Mouse (Mus musculus) kidney, adult 18-20 months (tissue): ENCODE data around the gene Retreg3.
A peak's percentile ranks its signal among the peaks of the same experiment; 100 is the strongest.
"Not testable (repeated sequence)": the region's sequence is repeated elsewhere in the genome, so short reads cannot be mapped to it uniquely, and the experiment has no call there.

Source experiments
- DNase-seq: peaks from one replicate; pipeline ENCODE4 v3.0.0; 2021

The Retreg3 gene

DNA sequence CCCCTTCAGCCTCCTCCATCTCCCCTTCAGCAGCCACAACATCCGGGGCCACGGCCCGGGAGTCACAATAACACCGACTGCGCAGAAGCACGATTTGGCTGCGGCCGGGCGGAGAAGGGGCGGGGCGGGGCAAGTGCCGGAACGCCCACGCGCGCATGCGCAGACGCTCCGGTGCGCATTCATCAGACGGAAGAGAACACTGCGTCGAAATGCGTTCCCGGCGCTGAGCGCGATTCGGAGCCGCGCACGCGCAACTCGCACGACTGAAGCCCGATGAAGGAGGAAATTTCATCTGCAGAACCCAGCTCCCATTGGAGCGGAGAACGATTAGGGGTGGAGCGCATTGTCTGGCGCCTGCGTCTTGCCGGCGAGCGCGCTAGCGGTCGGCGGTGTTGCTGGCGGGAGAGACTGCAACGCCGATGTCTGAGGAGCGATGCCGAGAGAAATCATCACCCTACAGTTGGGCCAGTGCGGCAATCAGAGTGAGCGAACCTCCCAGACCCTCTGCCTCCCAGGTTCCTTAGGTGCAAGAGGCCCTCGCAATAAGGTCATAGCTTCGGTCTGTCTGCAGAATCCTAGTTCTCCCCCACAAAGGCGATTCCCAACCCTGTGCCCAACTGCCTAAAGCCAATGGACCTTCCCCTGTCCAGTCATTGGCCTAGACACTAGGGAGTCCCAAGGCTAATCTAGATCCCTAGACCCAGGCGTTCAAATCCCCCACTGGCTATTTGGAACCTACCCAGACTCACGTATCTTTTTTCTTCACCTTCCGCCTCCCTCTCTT lies at the start of gene Retreg3, which contains the start of gene Tubg1:
Gene Retreg3 (minus strand): TSS at position 133 of the 784 bp plus-strand sequence.
Gene Tubg1 (plus strand): TSS at position 178 of the 784 bp plus-strand sequence.
- DNase-seq, result peak; percentile 99

- peak; percentile 46 for DNase-seq
Measured at GRCm38 (mm10) chr11:101168301-101168980, 48.7 kb upstream of the Retreg3 start.

DNA sequence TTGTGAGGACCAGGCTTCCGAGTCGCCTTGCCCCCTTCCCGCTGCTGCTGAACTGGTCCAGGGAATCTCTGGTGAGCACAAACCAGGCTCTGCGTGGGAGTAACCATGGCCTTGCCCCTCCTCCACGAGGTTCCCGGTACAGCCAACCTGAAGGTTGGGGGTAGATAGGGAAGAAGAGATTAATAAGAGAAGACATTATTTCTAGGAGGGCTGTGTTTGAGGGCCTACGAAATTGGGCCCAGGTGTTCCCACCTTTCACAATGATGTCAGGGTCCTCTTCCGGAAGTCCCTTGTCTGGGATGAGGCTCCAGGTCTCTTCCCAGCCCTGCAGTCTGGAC lies 48.2 kb upstream of the Retreg3 start:
- no peak for DNase-seq

DNA sequence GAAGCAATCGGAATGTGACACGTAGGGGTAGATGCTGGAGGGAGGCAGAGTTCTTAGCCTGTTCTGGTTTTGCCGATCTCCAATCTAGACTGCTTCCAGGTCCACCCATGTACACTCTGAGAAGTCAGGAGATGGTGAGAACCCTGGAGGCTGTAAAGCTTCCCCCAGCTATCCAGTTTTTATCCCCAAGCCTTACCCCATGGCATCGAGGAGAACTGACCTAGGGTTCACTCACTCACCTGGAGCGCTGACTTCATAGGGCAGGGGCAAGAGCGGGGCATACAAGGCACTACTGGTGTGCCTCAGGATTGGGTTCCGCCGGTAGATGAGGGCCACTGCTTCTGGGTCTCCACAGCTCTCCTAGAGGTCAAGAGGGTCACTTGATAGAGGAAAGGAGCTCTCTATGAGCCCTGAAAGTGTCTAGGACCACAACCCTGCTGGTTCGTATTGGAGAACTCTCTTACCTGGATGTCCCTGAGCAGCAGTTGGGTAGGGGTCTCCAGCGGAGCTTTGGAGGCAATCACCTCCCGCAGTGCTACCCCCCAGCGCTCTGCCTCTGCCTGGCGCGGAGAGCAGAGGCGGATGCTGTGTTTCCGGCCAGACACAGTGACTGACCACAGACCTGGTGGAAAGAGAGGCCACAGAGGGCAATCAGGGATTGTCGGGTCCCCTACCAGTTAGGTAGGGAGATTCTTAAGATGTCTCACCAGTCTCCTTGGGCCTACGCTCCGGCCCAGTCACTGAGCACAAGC lies 47.7 kb upstream of the Retreg3 start:
- DNase-seq, result no peak

GRCm38 (mm10) chr11:101166357-101166756 lies 46.7 kb upstream of the Retreg3 start:
- no peak for DNase-seq

DNA sequence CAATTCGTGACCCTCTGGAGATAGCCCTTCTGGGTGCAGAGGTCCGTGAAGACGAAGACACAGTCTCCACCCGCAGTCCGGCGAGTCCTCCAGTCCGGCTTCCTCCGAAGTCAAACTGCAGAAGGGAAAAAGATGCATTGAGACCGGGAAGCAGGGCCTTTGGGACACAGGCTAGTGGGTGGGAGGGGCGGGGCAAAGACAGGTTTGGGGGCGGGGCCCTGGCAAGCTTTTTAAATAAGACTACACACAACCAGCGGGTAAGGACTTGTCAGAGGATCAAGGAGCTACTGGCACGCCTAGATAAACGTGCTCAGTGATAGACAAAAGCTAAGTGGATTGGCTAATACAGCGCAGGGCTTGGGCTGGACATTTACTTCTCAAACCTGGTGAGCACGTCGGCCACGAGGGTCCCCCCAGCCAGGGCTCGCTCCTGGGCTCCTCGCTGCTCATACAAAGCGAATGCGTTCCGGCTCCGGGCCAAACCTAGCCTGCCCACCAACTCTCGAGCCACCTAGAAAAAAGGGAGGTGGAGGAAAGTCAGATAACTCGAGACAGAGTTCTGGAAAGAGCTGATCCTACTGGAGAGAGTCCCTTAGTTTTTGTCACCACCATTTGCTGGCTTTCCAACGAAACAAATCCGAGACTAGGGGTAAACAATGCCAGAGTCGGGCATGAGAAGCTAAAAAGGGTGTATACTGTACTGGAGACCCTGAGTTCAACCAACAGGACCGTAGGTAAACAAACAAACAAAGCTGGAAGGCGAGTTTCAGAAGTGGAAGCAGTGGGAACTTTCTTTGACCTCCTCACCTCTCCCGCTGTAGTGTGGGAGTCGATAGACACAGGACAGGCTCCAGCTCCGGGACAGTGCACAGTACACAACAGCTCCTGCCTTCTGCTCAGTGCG lies 45.2 kb upstream of the Retreg3 start:
- DNase-seq, result no peak

DNA sequence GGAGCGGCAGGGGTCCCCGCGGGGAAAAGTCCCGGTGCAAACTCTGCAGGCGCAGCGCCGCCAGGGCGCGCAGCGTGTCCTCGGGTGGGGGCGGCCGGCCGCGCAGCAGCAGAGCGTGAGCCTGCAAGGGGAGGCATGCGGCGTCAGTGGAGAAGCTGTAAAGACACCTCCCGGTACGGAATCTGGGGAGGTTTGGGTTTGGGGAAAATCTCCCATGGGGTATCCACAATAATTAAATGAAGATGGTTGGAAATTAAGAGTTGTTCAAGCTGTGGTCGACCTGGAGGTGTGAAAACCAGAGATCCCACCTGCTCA lies 44.6 kb upstream of the Retreg3 start:
- DNase-seq, result no peak

GRCm38 (mm10) chr11:101163476-101164350 lies 44.0 kb upstream of the Retreg3 start:
- peak; percentile 58 for DNase-seq

- peak; percentile 53 for DNase-seq
Measured at GRCm38 (mm10) chr11:101162772-101163171, 43.1 kb upstream of the Retreg3 start.

DNA sequence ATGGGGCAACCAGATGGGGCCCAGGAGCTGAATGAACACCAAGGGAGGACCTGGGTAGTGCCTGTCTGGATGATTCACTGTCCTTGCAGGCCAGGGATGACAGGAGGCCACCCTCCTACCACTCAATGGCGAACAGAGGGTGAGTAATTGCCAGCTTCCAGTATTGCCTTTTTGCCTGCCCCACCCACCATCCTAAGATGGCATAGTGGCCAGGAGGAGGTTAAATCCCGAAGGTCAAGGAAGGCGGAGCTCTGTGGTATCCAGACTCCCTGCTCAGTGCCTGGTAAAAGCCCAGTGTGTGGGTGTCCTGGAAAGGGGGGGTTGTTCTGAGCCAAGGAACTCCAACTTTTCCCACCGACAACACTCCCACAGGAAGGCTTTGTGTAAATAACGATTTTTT lies 42.6 kb upstream of the Retreg3 start:
- no peak for DNase-seq

- DNase-seq, result no peak
Measured at GRCm38 (mm10) chr11:101161551-101161950, 41.9 kb upstream of the Retreg3 start.

- not testable (repeated sequence) for DNase-seq
Measured at GRCm38 (mm10) chr11:101160981-101161505, 41.4 kb upstream of the Retreg3 start.

DNA sequence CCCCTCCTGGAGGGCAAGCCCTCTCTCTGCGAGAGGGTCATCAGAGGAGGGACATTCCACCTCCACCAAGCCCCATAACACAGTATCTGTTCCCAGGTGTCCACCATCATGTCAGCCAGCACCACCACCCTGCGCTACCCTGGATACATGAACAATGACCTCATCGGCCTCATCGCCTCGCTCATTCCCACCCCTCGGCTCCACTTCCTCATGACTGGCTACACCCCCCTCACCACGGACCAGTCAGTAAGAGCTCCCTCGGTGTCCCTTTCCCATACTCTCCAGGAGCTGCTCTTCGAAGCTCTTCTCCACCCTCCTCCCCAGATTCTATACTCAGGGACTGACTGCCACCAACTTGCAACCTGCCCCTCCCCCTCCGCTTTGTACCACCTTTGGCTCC lies 40.5 kb upstream of the Retreg3 start:
- not testable (repeated sequence) for DNase-seq

DNA sequence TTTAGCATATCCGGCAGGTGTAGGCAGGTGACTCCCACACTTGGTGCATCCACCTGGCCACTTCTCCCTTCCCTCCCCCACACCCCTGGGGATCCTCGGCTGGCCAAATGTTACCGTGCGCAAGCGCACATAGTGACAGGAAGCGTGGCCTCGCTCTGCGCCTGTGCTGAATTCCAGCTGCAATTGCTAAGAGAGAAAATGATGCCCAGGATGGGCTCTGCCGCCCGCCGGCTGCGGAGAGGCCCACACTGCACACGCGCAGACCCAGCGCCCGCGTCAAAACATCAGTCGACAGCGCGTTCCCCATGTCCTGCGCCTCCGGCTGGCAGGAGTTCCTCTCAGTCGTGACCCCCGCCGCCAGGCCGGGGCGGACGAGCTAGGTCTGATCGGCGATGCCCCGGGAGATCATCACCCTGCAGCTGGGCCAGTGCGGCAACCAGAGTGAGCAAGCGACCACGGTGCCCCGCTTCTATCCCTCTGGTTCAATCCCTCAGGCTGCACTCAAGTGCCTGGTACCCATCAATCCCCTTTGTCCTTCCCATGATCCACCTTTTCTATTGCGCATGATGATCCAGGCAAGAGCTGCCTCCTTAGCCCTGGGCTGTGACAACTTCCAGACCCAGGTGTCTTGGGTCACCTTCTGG lies 36.2 kb upstream of the Retreg3 start, which contains the start of gene Tubg2:
Gene Tubg2 (plus strand): TSS at position 180 of the 644 bp plus-strand sequence.
- peak; percentile 47 for DNase-seq

GRCm38 (mm10) chr11:101155151-101155550 lies 35.5 kb upstream of the Retreg3 start:
- no peak for DNase-seq

DNA sequence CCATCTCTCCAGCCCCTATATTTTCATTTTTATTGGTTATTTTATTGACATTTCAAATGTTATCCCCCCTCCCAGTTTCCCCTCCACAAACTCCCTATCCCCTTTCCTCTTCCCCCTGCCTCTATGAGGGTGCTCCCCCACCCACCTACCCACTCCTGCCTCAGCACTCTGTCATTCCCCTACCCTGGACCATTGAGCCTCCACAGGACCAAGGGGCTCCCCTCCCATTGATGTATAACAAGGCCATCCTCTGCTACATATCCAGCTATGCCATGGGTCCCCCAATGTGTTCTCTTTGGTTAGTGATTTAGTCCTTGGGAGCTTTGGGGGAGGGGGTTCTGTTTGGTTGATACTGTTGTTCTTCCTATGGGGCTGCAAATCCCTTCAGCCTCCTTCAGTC lies 35.0 kb upstream of the Retreg3 start:
- no peak for DNase-seq

GRCm38 (mm10) chr11:101152825-101153224 lies 33.1 kb upstream of the Retreg3 start:
- DNase-seq, result no peak

GRCm38 (mm10) chr11:101151063-101151462 lies 31.4 kb upstream of the Retreg3 start:
- DNase-seq, result no peak

- DNase-seq, result no peak
Measured at GRCm38 (mm10) chr11:101149178-101150105, 29.7 kb upstream of the Retreg3 start.

- no peak for DNase-seq
Measured at GRCm38 (mm10) chr11:101148751-101149150, 29.1 kb upstream of the Retreg3 start.
